Mouse (Mus musculus): ENCODE results near the gene Apex2. TPM values are rescaled to one million over a fixed set of nuclear protein-coding genes. Genes with fewer than 3 reads are reported as not detected.

Gene Apex2
- 29.6 and 30.4 TPM in 2 replicates for polyA plus RNA-seq (2014; fragmentation: Nextera tagmentation; extraction: Ambion mirVana)

DNA sequence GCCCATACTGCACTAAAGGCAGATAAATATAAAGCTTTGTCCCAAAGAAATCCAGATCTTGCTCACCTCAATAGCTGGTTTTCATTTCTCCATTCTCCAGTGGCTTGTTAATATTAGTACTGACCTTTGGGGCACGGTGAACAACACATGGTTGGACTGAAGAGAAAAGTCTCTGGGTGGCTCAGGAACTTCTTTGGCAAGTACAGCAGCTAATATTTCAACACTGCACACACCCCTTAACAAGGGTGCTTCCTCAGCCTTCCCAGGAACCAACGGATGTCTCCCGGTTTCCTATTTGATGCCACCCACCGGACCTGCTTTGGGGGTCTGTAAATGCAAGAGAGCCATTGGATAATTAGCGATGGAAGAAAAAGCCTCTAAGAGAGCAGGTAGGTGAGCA is at the start of gene Apex2:
Gene Apex2, minus strand, starts transcription at position 173 of the 400 bp plus-strand sequence.
- DNase-seq (ENCODE audit: low spot score) (no peak), ATAC-seq (ENCODE audit: insufficient number of reproducible peaks, low FRiP score, low TSS enrichment, low read depth) (no peak)
- no peaks in the 10 kb centered on the region for H3K9me3 ChIP-seq (ENCODE audit: control insufficient read depth, low read length)
- H3K36me3 ChIP-seq (ENCODE audit: control insufficient read depth, insufficient read depth, low read length) = no peaks in the 10 kb centered on the region
- H3K4me1 ChIP-seq (ENCODE audit: control insufficient read depth, insufficient read depth, low read length) = no peaks in the 10 kb centered on the region
- no peak within 1 kb of the TSS for H3K9ac ChIP-seq (ENCODE audit: low read length)
- H3K27me3 ChIP-seq (ENCODE audit: control insufficient read depth, insufficient read depth, low read length) = no peaks in the 10 kb centered on the region
- no peak within 1 kb of the TSS for H3K27ac ChIP-seq (replicated peaks; ENCODE audit: low read depth, low read length)
- no peak within 1 kb of the TSS for H3K4me3 ChIP-seq (ENCODE audit: low read depth, low read length)
- H3K4me2 ChIP-seq (ENCODE audit: low read depth, severe bottlenecking) = peak within 1 kb of the TSS; percentile 50
- WGBS = 68% methylated on average over 5 of the region's 5 CpGs

GRCm38 (mm10) chrX:150636421-150636820 is 46.8 kb upstream of the Apex2 start:
- Histone ChIP-seq H3K4me1 (ENCODE audit: control insufficient read depth, insufficient read depth, low read length) (no peaks in the 10 kb centered on the region), H3K4me3 (ENCODE audit: low read depth, low read length) (no peak overlapping the region), H3K9me3 (ENCODE audit: control insufficient read depth, low read length) (no peaks in the 10 kb centered on the region), H3K4me2 (ENCODE audit: low read depth, severe bottlenecking) (no peak overlapping the region), H3K9ac (ENCODE audit: low read length) (no peak overlapping the region), H3K27me3 (ENCODE audit: control insufficient read depth, insufficient read depth, low read length) (no peaks in the 10 kb centered on the region), H3K27ac (replicated peaks; ENCODE audit: low read depth, low read length) (no peak overlapping the region), H3K36me3 (ENCODE audit: control insufficient read depth, insufficient read depth, low read length) (no peaks in the 10 kb centered on the region)
- 53% methylated on average over 1 of the region's 1 CpGs for WGBS
- ATAC-seq (ENCODE audit: insufficient number of reproducible peaks, low FRiP score, low TSS enrichment, low read depth) (no peak), DNase-seq (ENCODE audit: low spot score) (no peak)

DNA sequence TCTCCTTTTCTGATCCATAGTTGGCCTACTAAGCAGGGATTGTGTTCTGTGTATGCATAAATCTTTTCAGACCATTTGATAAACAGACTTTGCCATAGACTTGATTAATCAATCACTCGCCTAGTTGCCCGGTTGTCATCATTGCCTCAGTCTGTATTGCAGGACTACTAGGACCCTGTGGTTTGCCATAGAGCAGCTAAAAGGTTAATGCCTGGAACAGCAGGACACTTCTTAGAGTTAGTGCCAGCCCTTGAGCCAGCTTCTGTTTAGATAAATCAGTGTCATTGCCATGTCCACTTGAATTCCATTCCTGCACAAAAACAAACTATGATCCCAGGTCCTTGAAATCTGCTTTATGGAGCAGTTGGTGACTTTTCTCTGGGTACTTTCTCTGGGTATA is 9.2 kb upstream of the Apex2 start:
- H3K36me3 ChIP-seq (ENCODE audit: control insufficient read depth, insufficient read depth, low read length) = no peaks in the 10 kb centered on the region
- H3K4me3 ChIP-seq (ENCODE audit: low read depth, low read length) = no peak overlapping the region
- H3K9ac ChIP-seq (ENCODE audit: low read length) = no peak overlapping the region
- H3K4me1 ChIP-seq (ENCODE audit: control insufficient read depth, insufficient read depth, low read length) = no peaks in the 10 kb centered on the region
- 80% methylated on average over 2 of the region's 2 CpGs for WGBS
- no peaks in the 10 kb centered on the region for H3K27me3 ChIP-seq (ENCODE audit: control insufficient read depth, insufficient read depth, low read length)
- ATAC-seq (ENCODE audit: insufficient number of reproducible peaks, low FRiP score, low TSS enrichment, low read depth) (no peak), DNase-seq (ENCODE audit: low spot score) (no peak)
- H3K9me3 ChIP-seq (ENCODE audit: control insufficient read depth, low read length) = no peaks in the 10 kb centered on the region
- no peak overlapping the region for H3K27ac ChIP-seq (replicated peaks; ENCODE audit: low read depth, low read length)
- H3K4me2 ChIP-seq (ENCODE audit: low read depth, severe bottlenecking) = no peak overlapping the region

DNA sequence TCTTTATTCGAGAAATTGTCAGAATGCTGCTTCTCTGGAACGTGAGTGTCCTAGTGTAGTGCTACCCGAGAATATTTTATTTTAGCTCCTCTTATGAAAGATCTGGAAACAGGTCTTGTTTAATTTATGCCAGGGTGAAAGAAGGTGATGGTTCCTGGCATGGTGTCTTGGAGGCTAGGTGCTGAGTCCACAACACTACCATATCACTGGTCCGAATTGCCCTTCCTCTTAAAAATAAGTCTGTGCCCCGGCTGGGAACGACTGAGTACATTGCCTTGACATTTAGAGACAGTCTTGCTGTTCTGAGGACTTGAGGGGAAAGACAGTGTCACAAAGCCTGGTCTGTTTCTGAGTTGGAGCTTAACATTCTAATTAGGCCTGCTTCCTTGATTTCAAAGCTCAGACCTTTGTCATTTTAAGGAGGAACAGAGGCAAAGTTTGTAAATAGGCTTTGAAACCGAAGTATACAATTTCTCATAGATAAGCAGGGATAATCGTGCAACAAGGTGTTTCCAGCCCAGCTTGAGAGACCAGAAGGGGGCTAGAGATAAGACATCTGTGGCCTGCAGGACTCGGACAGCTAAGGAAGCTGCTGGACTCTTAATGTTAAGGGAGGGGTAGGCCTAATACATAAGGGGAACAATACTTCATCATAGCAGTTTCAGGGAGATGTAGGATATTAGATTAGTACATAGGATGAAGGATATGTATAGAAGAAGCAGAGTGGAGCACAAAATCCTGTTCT is 5.5 kb upstream of the Apex2 start:
- WGBS = 83% methylated on average over 9 of the region's 9 CpGs
- no peak overlapping the region for H3K4me2 ChIP-seq (ENCODE audit: low read depth, severe bottlenecking)
- H3K27me3 ChIP-seq (ENCODE audit: control insufficient read depth, insufficient read depth, low read length) = no peaks in the 10 kb centered on the region
- H3K4me1 ChIP-seq (ENCODE audit: control insufficient read depth, insufficient read depth, low read length) = no peaks in the 10 kb centered on the region
- no peak overlapping the region for H3K9ac ChIP-seq (ENCODE audit: low read length)
- no peak overlapping the region for H3K27ac ChIP-seq (replicated peaks; ENCODE audit: low read depth, low read length)
- DNase-seq (ENCODE audit: low spot score) (no peak), ATAC-seq (ENCODE audit: insufficient number of reproducible peaks, low FRiP score, low TSS enrichment, low read depth) (no peak)
- H3K36me3 ChIP-seq (ENCODE audit: control insufficient read depth, insufficient read depth, low read length) = no peaks in the 10 kb centered on the region
- H3K4me3 ChIP-seq (ENCODE audit: low read depth, low read length) = no peak overlapping the region
- H3K9me3 ChIP-seq (ENCODE audit: control insufficient read depth, low read length) = no peaks in the 10 kb centered on the region

GRCm38 (mm10) chrX:150594176-150594575 is 4.5 kb upstream of the Apex2 start:
- Histone ChIP-seq H3K9me3 (ENCODE audit: control insufficient read depth, low read length) (no peaks in the 10 kb centered on the region), H3K4me2 (ENCODE audit: low read depth, severe bottlenecking) (no peak overlapping the region), H3K27me3 (ENCODE audit: control insufficient read depth, insufficient read depth, low read length) (no peaks in the 10 kb centered on the region), H3K27ac (replicated peaks; ENCODE audit: low read depth, low read length) (no peak overlapping the region), H3K4me3 (ENCODE audit: low read depth, low read length) (no peak overlapping the region), H3K9ac (ENCODE audit: low read length) (no peak overlapping the region), H3K36me3 (ENCODE audit: control insufficient read depth, insufficient read depth, low read length) (no peaks in the 10 kb centered on the region), H3K4me1 (ENCODE audit: control insufficient read depth, insufficient read depth, low read length) (no peaks in the 10 kb centered on the region)
- no peak for DNase-seq (ENCODE audit: low spot score)
- no peak for ATAC-seq (ENCODE audit: insufficient number of reproducible peaks, low FRiP score, low TSS enrichment, low read depth)
- 85% methylated on average over 3 of the region's 3 CpGs for WGBS

GRCm38 (mm10) chrX:150593266-150594035 is 3.8 kb upstream of the Apex2 start:
- no peaks in the 10 kb centered on the region for H3K4me1 ChIP-seq (ENCODE audit: control insufficient read depth, insufficient read depth, low read length)
- no peaks in the 10 kb centered on the region for H3K9me3 ChIP-seq (ENCODE audit: control insufficient read depth, low read length)
- no peaks in the 10 kb centered on the region for H3K27me3 ChIP-seq (ENCODE audit: control insufficient read depth, insufficient read depth, low read length)
- 89% methylated on average over 12 of the region's 12 CpGs for WGBS
- no peaks in the 10 kb centered on the region for H3K36me3 ChIP-seq (ENCODE audit: control insufficient read depth, insufficient read depth, low read length)
- DNase-seq (ENCODE audit: low spot score) (no peak), ATAC-seq (ENCODE audit: insufficient number of reproducible peaks, low FRiP score, low TSS enrichment, low read depth) (no peak)
- H3K4me2 ChIP-seq (ENCODE audit: low read depth, severe bottlenecking) = no peak overlapping the region
- H3K27ac ChIP-seq (replicated peaks; ENCODE audit: low read depth, low read length) = no peak overlapping the region
- H3K4me3 ChIP-seq (ENCODE audit: low read depth, low read length) = no peak overlapping the region
- no peak overlapping the region for H3K9ac ChIP-seq (ENCODE audit: low read length)

- Histone ChIP-seq H3K9me3 (ENCODE audit: control insufficient read depth, low read length) (no peaks in the 10 kb centered on the region), H3K9ac (ENCODE audit: low read length) (peak within 1 kb of the TSS; percentile 72), H3K27me3 (ENCODE audit: control insufficient read depth, insufficient read depth, low read length) (no peaks in the 10 kb centered on the region), H3K36me3 (ENCODE audit: control insufficient read depth, insufficient read depth, low read length) (no peaks in the 10 kb centered on the region), H3K4me3 (ENCODE audit: low read depth, low read length) (peak within 1 kb of the TSS; percentile 43), H3K4me2 (ENCODE audit: low read depth, severe bottlenecking) (peak within 1 kb of the TSS; percentile 50), H3K4me1 (ENCODE audit: control insufficient read depth, insufficient read depth, low read length) (no peaks in the 10 kb centered on the region), H3K27ac (replicated peaks; ENCODE audit: low read depth, low read length) (peak within 1 kb of the TSS; percentile 64)
- peak; percentile 86 for DNase-seq (ENCODE audit: low spot score)
- WGBS = 21% methylated on average over 35 of the region's 35 CpGs
- ATAC-seq (ENCODE audit: insufficient number of reproducible peaks, low FRiP score, low TSS enrichment, low read depth) = peak; percentile 94
Measured at GRCm38 (mm10) chrX:150588023-150588764, 1.5 kb downstream of the Apex2 start, which contains the start of gene Pfkfb1. Pfkfb1 (plus strand) TSS chrX:150588229.

DNA sequence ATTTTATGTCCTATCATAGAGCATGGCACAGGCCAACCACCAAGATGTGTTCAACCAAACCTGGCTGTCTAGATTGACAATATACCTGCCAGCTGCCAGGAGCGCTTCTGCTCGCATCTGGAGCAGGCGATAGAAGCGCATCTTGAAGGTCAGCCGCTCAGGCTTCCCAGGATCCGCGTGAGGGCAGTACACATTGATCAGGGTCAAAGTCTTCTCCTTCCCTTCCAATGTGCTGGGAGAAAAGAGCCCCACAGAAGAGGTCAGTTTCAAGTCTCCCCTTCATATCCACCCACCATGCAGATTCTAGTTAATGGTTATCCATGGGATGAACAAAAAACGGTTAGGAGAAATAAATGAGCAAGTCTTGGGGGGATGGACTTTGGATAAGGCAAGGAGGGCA is 4.6 kb downstream of the Apex2 start:
- WGBS = 94% methylated on average over 8 of the region's 8 CpGs
- ATAC-seq (ENCODE audit: insufficient number of reproducible peaks, low FRiP score, low TSS enrichment, low read depth) = no peak

More for the DNA sequence above, 4.6 kb downstream of the Apex2 start:
- no peak overlapping the region for H3K9ac ChIP-seq (ENCODE audit: low read length)
- H3K4me3 ChIP-seq (ENCODE audit: low read depth, low read length) = no peak overlapping the region
- H3K27me3 ChIP-seq (ENCODE audit: control insufficient read depth, insufficient read depth, low read length) = no peaks in the 10 kb centered on the region
- H3K4me2 ChIP-seq (ENCODE audit: low read depth, severe bottlenecking) = no peak overlapping the region
- H3K9me3 ChIP-seq (ENCODE audit: control insufficient read depth, low read length) = no peaks in the 10 kb centered on the region
- H3K27ac ChIP-seq (replicated peaks; ENCODE audit: low read depth, low read length) = no peak overlapping the region
- DNase-seq (ENCODE audit: low spot score) = no peak
- H3K36me3 ChIP-seq (ENCODE audit: control insufficient read depth, insufficient read depth, low read length) = no peaks in the 10 kb centered on the region
- H3K4me1 ChIP-seq (ENCODE audit: control insufficient read depth, insufficient read depth, low read length) = no peaks in the 10 kb centered on the region

Measured in limb, embryonic 11.5 days (tissue).